Mouse (Mus musculus): Measurements from ENCODE around the gene Ccdc105.

- TF ChIP-seq CTCF (conservative IDR thresholded peaks at IDR 0.05; ENCODE audit: insufficient read depth, insufficient read length, low read depth, low read length) (no peak), POLR2A (IDR thresholded peaks at IDR 0.05; ENCODE audit: low read depth, low read length) (no peak)
Measured at GRCm38 (mm10) chr10:78715156-78715555, 37.7 kb downstream of the Ccdc105 start.
